Mouse (Mus musculus): ENCODE measurements at regions not wholly inside any gene's neighbourhood (a gene's known extent, or its start where the extent isn't known, plus 50 kb on each side); places are given as distances from the start of the nearest gene placed in this dataset.

- WGBS = 86% methylated on average over 3 of the region's 3 CpGs
- no peaks in the 10 kb centered on the region for H3K4me1 ChIP-seq (ENCODE audit: control insufficient read depth, insufficient read depth, low read length)
Observed at GRCm38 (mm10) chr17:10065131-10065530, 254.5 kb downstream of the Qk start.

GRCm38 (mm10) chr17:10062546-10063100 lies 257.0 kb downstream of the Qk start:
- no peak overlapping the region for H3K4me2 ChIP-seq (ENCODE audit: low read length)
- 88% methylated on average over 8 of the region's 8 CpGs for WGBS
- H3K27me3 ChIP-seq (replicated peaks; ENCODE audit: control insufficient read depth, insufficient read depth, low read length) = no peaks in the 10 kb centered on the region
- no peak overlapping the region for H3K27ac ChIP-seq (ENCODE audit: low read depth, low read length)
- H3K4me3 ChIP-seq (ENCODE audit: low read depth, low read length) = no peak overlapping the region
- H3K9me3 ChIP-seq (replicated peaks; ENCODE audit: control insufficient read depth, low read length) = no peaks in the 10 kb centered on the region
- DNase-seq (ENCODE audit: low spot score) (no peak), ATAC-seq (no peak)
- no peaks in the 10 kb centered on the region for H3K4me1 ChIP-seq (ENCODE audit: control insufficient read depth, insufficient read depth, low read length)
- H3K36me3 ChIP-seq (ENCODE audit: control insufficient read depth, insufficient read depth, low read length) = no peaks in the 10 kb centered on the region
- no peak overlapping the region for H3K9ac ChIP-seq (ENCODE audit: low read length)

More at GRCm38 (mm10) chr17:10065131-10065530, 254.5 kb downstream of the Qk start:
- Histone ChIP-seq H3K4me2 (ENCODE audit: low read length) (no peak overlapping the region), H3K9me3 (replicated peaks; ENCODE audit: control insufficient read depth, low read length) (no peaks in the 10 kb centered on the region), H3K27me3 (replicated peaks; ENCODE audit: control insufficient read depth, insufficient read depth, low read length) (no peaks in the 10 kb centered on the region), H3K4me3 (ENCODE audit: low read depth, low read length) (no peak overlapping the region), H3K27ac (ENCODE audit: low read depth, low read length) (no peak overlapping the region), H3K9ac (ENCODE audit: low read length) (no peak overlapping the region), H3K36me3 (ENCODE audit: control insufficient read depth, insufficient read depth, low read length) (no peaks in the 10 kb centered on the region)
- DNase-seq (ENCODE audit: low spot score) (no peak), ATAC-seq (no peak)

- Histone ChIP-seq H3K4me2 (ENCODE audit: low read length) (no peak overlapping the region), H3K4me1 (ENCODE audit: control insufficient read depth, insufficient read depth, low read length) (no peaks in the 10 kb centered on the region), H3K27me3 (replicated peaks; ENCODE audit: control insufficient read depth, insufficient read depth, low read length) (no peaks in the 10 kb centered on the region), H3K9ac (ENCODE audit: low read length) (no peak overlapping the region), H3K27ac (ENCODE audit: low read depth, low read length) (no peak overlapping the region), H3K36me3 (ENCODE audit: control insufficient read depth, insufficient read depth, low read length) (no peaks in the 10 kb centered on the region), H3K4me3 (ENCODE audit: low read depth, low read length) (no peak overlapping the region), H3K9me3 (replicated peaks; ENCODE audit: control insufficient read depth, low read length) (no peaks in the 10 kb centered on the region)
- ATAC-seq = no peak
- DNase-seq (ENCODE audit: low spot score) = no peak
- 84% methylated on average over 1 of the region's 1 CpGs for WGBS
Observed at GRCm38 (mm10) chr17:10057736-10058135, 261.9 kb downstream of the Qk start.

- Histone ChIP-seq H3K4me1 (ENCODE audit: control insufficient read depth, insufficient read depth, low read length) (no peaks in the 10 kb centered on the region), H3K27ac (ENCODE audit: low read depth, low read length) (no peak overlapping the region), H3K36me3 (ENCODE audit: control insufficient read depth, insufficient read depth, low read length) (no peaks in the 10 kb centered on the region), H3K9me3 (replicated peaks; ENCODE audit: control insufficient read depth, low read length) (no peaks in the 10 kb centered on the region), H3K27me3 (replicated peaks; ENCODE audit: control insufficient read depth, insufficient read depth, low read length) (no peaks in the 10 kb centered on the region), H3K4me2 (ENCODE audit: low read length) (no peak overlapping the region), H3K9ac (ENCODE audit: low read length) (no peak overlapping the region), H3K4me3 (ENCODE audit: low read depth, low read length) (no peak overlapping the region)
- no peak for ATAC-seq
- WGBS = 84% methylated on average over 2 of the region's 2 CpGs
- no peak for DNase-seq (ENCODE audit: low spot score)
Observed at GRCm38 (mm10) chr17:10056096-10056495, 263.6 kb downstream of the Qk start.

- DNase-seq (ENCODE audit: low spot score) (no peak), ATAC-seq (no peak)
- H3K4me2 ChIP-seq (ENCODE audit: low read length) = no peak overlapping the region
- no peak overlapping the region for H3K4me3 ChIP-seq (ENCODE audit: low read depth, low read length)
- no peak overlapping the region for H3K27ac ChIP-seq (ENCODE audit: low read depth, low read length)
- H3K27me3 ChIP-seq (replicated peaks; ENCODE audit: control insufficient read depth, insufficient read depth, low read length) = no peaks in the 10 kb centered on the region
- H3K9ac ChIP-seq (ENCODE audit: low read length) = no peak overlapping the region
- WGBS = 90% methylated on average over 5 of the region's 5 CpGs
- H3K9me3 ChIP-seq (replicated peaks; ENCODE audit: control insufficient read depth, low read length) = no peaks in the 10 kb centered on the region
- no peaks in the 10 kb centered on the region for H3K36me3 ChIP-seq (ENCODE audit: control insufficient read depth, insufficient read depth, low read length)
- H3K4me1 ChIP-seq (ENCODE audit: control insufficient read depth, insufficient read depth, low read length) = no peaks in the 10 kb centered on the region
Observed at GRCm38 (mm10) chr17:10054375-10054774, 265.3 kb downstream of the Qk start.

GRCm38 (mm10) chr17:10044336-10044735 lies 275.3 kb downstream of the Qk start:
- WGBS = 76% methylated on average over 5 of the region's 5 CpGs
- Histone ChIP-seq H3K9me3 (replicated peaks; ENCODE audit: control insufficient read depth, low read length) (no peaks in the 10 kb centered on the region), H3K4me2 (ENCODE audit: low read length) (no peak overlapping the region), H3K27ac (ENCODE audit: low read depth, low read length) (no peak overlapping the region), H3K27me3 (replicated peaks; ENCODE audit: control insufficient read depth, insufficient read depth, low read length) (no peaks in the 10 kb centered on the region), H3K9ac (ENCODE audit: low read length) (no peak overlapping the region), H3K4me3 (ENCODE audit: low read depth, low read length) (no peak overlapping the region), H3K36me3 (ENCODE audit: control insufficient read depth, insufficient read depth, low read length) (no peaks in the 10 kb centered on the region), H3K4me1 (ENCODE audit: control insufficient read depth, insufficient read depth, low read length) (no peaks in the 10 kb centered on the region)
- no peak for DNase-seq (ENCODE audit: low spot score)
- ATAC-seq = no peak

GRCm38 (mm10) chr17:10042042-10042652 lies 277.5 kb downstream of the Qk start:
- WGBS = 93% methylated on average over 5 of the region's 5 CpGs
- Histone ChIP-seq H3K9me3 (replicated peaks; ENCODE audit: control insufficient read depth, low read length) (no peaks in the 10 kb centered on the region), H3K4me2 (ENCODE audit: low read length) (no peak overlapping the region), H3K27ac (ENCODE audit: low read depth, low read length) (no peak overlapping the region), H3K36me3 (ENCODE audit: control insufficient read depth, insufficient read depth, low read length) (no peaks in the 10 kb centered on the region), H3K4me1 (ENCODE audit: control insufficient read depth, insufficient read depth, low read length) (no peaks in the 10 kb centered on the region), H3K9ac (ENCODE audit: low read length) (no peak overlapping the region), H3K4me3 (ENCODE audit: low read depth, low read length) (no peak overlapping the region), H3K27me3 (replicated peaks; ENCODE audit: control insufficient read depth, insufficient read depth, low read length) (no peaks in the 10 kb centered on the region)
- no peak for ATAC-seq
- DNase-seq (ENCODE audit: low spot score) = no peak

- Histone ChIP-seq H3K9ac (ENCODE audit: low read length) (no peak overlapping the region), H3K9me3 (replicated peaks; ENCODE audit: control insufficient read depth, low read length) (no peaks in the 10 kb centered on the region), H3K4me1 (ENCODE audit: control insufficient read depth, insufficient read depth, low read length) (no peaks in the 10 kb centered on the region), H3K36me3 (ENCODE audit: control insufficient read depth, insufficient read depth, low read length) (no peaks in the 10 kb centered on the region), H3K4me2 (ENCODE audit: low read length) (no peak overlapping the region), H3K4me3 (ENCODE audit: low read depth, low read length) (no peak overlapping the region), H3K27me3 (replicated peaks; ENCODE audit: control insufficient read depth, insufficient read depth, low read length) (no peaks in the 10 kb centered on the region), H3K27ac (ENCODE audit: low read depth, low read length) (no peak overlapping the region)
- no peak for ATAC-seq
- WGBS = 88% methylated on average over 4 of the region's 4 CpGs
- DNase-seq (ENCODE audit: low spot score) = no peak
Observed at GRCm38 (mm10) chr17:10040951-10041359, 278.7 kb downstream of the Qk start.

- H3K4me2 ChIP-seq (ENCODE audit: low read length) = no peak overlapping the region
- no peaks in the 10 kb centered on the region for H3K36me3 ChIP-seq (ENCODE audit: control insufficient read depth, insufficient read depth, low read length)
- H3K4me1 ChIP-seq (ENCODE audit: control insufficient read depth, insufficient read depth, low read length) = no peaks in the 10 kb centered on the region
- no peak for DNase-seq (ENCODE audit: low spot score)
- no peak overlapping the region for H3K9ac ChIP-seq (ENCODE audit: low read length)
- ATAC-seq = no peak
- no peak overlapping the region for H3K4me3 ChIP-seq (ENCODE audit: low read depth, low read length)
- 90% methylated on average over 4 of the region's 4 CpGs for WGBS
- no peak overlapping the region for H3K27ac ChIP-seq (ENCODE audit: low read depth, low read length)
- no peaks in the 10 kb centered on the region for H3K27me3 ChIP-seq (replicated peaks; ENCODE audit: control insufficient read depth, insufficient read depth, low read length)
- H3K9me3 ChIP-seq (replicated peaks; ENCODE audit: control insufficient read depth, low read length) = no peaks in the 10 kb centered on the region
Observed at GRCm38 (mm10) chr17:10040375-10040774, 279.3 kb downstream of the Qk start.

Data from forebrain, embryonic 14.5 days (tissue).